Mouse (Mus musculus): Measurements from ENCODE around the gene Tbc1d16. TPM values are rescaled to one million over a fixed set of nuclear protein-coding genes. Genes with fewer than 3 reads are reported as not detected.

Tbc1d16 gene
- polyA plus RNA-seq, 1 experiment from 2014 or later = 18.7 TPM

- no peak overlapping the region for H3K4me2 ChIP-seq
- no peak overlapping the region for H3K27ac ChIP-seq
- H3K36me3 ChIP-seq = no peaks in the 10 kb centered on the region
- H3K27me3 ChIP-seq (replicated peaks) = peaks cover 3% of the 10 kb centered on the region; the same call in 1 of the 2 replicates
- ATAC-seq (ENCODE audit: insufficient read depth, low FRiP score, low read depth) = no peak
- peaks cover 9% of the 10 kb centered on the region for H3K4me1 ChIP-seq
- H3K4me3 ChIP-seq (replicated peaks) = no peak overlapping the region
- no peaks in the 10 kb centered on the region for H3K9me3 ChIP-seq
- WGBS = 40% methylated on average over 3 of the region's 3 CpGs
- no peak overlapping the region for H3K9ac ChIP-seq
Observed at GRCm38 (mm10) chr11:119095441-119095840, 132.9 kb downstream of the Tbc1d16 start.

- ATAC-seq (ENCODE audit: insufficient read depth, low FRiP score, low read depth) = no peak
- Histone ChIP-seq H3K27ac (no peak overlapping the region), H3K9me3 (no peaks in the 10 kb centered on the region), H3K4me1 (peaks cover 30% of the 10 kb centered on the region), H3K4me3 (replicated peaks) (no peak overlapping the region), H3K36me3 (no peaks in the 10 kb centered on the region), H3K9ac (no peak overlapping the region), H3K27me3 (replicated peaks) (peaks cover 24% of the 10 kb centered on the region), H3K4me2 (no peak overlapping the region)
- 70% methylated on average over 1 of the region's 1 CpGs for WGBS
Observed at GRCm38 (mm10) chr11:119093322-119093721, 135.0 kb downstream of the Tbc1d16 start.

Small RNA genes lying within 50 kb of the gene (microRNA-seq; reads per million reads assigned to microRNA genes)
- gene Mir6934 = 1.9 reads per million, percentile 2 among the genes with 10 or more reads in this experiment

Other genes starting within 250 kb of the Tbc1d16 start
- gene Enpp7, start 240.3 kb downstream of the Tbc1d16 start, polyA plus RNA-seq (2015; fragmentation: Nextera tagmentation; extraction: Ambion mirVana) = not detected in 2 replicates
- 21.3 and 24.8 TPM in 2 replicates for gene Cbx2, start 205.5 kb downstream of the Tbc1d16 start, polyA plus RNA-seq (2015; fragmentation: Nextera tagmentation; extraction: Ambion mirVana)
- gene Cbx8, start 187.5 kb downstream of the Tbc1d16 start, polyA plus RNA-seq (2015; fragmentation: Nextera tagmentation; extraction: Ambion mirVana) = 6.9 and 7.2 TPM in 2 replicates
- gene Cbx4, start 142.3 kb downstream of the Tbc1d16 start, polyA plus RNA-seq (2015; fragmentation: Nextera tagmentation; extraction: Ambion mirVana) = 10.2 and 10.3 TPM in 2 replicates
- gene Ccdc40, start 73 bp upstream of the Tbc1d16 start, polyA plus RNA-seq (2015; fragmentation: Nextera tagmentation; extraction: Ambion mirVana) = 2.1 and 2.6 TPM in 2 replicates
- 62.6 and 64.3 TPM in 2 replicates for gene Gaa, start 39.4 kb upstream of the Tbc1d16 start, polyA plus RNA-seq (2015; fragmentation: Nextera tagmentation; extraction: Ambion mirVana)
- 299 and 315 TPM in 2 replicates for gene Eif4a3, start 71.6 kb upstream of the Tbc1d16 start, polyA plus RNA-seq (2015; fragmentation: Nextera tagmentation; extraction: Ambion mirVana)
- 1.8 and 2.0 TPM in 2 replicates for gene Card14, start 79.3 kb upstream of the Tbc1d16 start, polyA plus RNA-seq (2015; fragmentation: Nextera tagmentation; extraction: Ambion mirVana)
- 8.2 and 8.3 TPM in 2 replicates for gene Sgsh, start 127.0 kb upstream of the Tbc1d16 start, polyA plus RNA-seq (2015; fragmentation: Nextera tagmentation; extraction: Ambion mirVana)
- gene Slc26a11, start 127.1 kb upstream of the Tbc1d16 start, polyA plus RNA-seq (2015; fragmentation: Nextera tagmentation; extraction: Ambion mirVana) = 9.2 and 9.9 TPM in 2 replicates
- gene Rnf213, start 164.6 kb upstream of the Tbc1d16 start, polyA plus RNA-seq (2015; fragmentation: Nextera tagmentation; extraction: Ambion mirVana) = 7.3 and 7.6 TPM in 2 replicates